8 mouse cellular contexts compared by ENCODE assay signal in the genomic region with DNA sequence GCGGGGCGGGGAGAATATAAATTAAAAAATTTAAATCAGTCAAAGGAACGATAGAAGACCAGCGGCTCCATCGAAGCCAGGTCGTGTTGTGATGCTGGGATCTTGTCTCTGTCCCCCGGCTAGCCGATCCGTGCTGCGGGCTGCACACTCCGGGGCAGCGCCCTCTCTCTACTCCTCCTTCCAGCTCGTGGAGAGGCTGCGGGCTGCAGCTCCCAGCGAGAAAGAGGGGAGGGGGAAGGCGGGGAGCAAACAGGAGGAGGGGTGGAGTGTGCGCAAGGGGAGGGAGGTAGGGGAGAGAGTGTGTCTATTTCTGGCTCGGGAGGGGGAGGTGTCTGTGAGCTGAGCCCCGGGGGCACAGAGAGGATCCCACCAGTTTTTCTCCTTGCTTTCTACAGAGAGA. TPM values are rescaled to one million over a fixed set of nuclear protein-coding genes. Genes with fewer than 3 reads are reported as not detected.
A peak's percentile ranks its signal among the peaks of the same experiment; 100 is the strongest.
DNase-seq lines count a peak whose midpoint lies in the region; ATAC-seq lines count a peak whose summit lies in the region.

No protein-coding gene starts in this region.

- H3K9me3 ChIP-seq in heart, embryonic 11.5 days (replicated peaks; ENCODE audit: control insufficient read depth, low read length) = no peaks in the 10 kb centered on the region
- no peaks in the 10 kb centered on the region for H3K9me3 ChIP-seq in liver, embryonic 15.5 days (replicated peaks)

- H3K4me3 ChIP-seq in heart, embryonic 11.5 days (ENCODE audit: low read depth, low read length) = peak overlapping the region; percentile 61
- H3K4me3 ChIP-seq in liver, embryonic 15.5 days (replicated peaks) = peak overlapping the region; percentile 41

- H3K4me2 ChIP-seq in heart, embryonic 11.5 days = peak overlapping the region; percentile 94
- H3K4me2 ChIP-seq in liver, embryonic 15.5 days = peak overlapping the region; percentile 60

- DNase-seq in layer of hippocampus, adult 11-12 months (ENCODE audit: low spot score) = peak; percentile 63
- no peak for DNase-seq in layer of hippocampus, adult 9-10 months (ENCODE audit: low spot score)
- peak; percentile 77 for DNase-seq in embryo, embryonic 9.5 days (ENCODE audit: extremely low spot score)
- peak; percentile 46 for DNase-seq in kidney, postnatal 14 days
- peak; percentile 68 for DNase-seq in retina, embryonic 14.5 days (ENCODE audit: low spot score)

- ATAC-seq in heart, embryonic 11.5 days (replicated peaks; ENCODE audit: insufficient number of reproducible peaks, low FRiP score, low TSS enrichment) = peak; percentile 65
- ATAC-seq in liver, embryonic 15.5 days (ENCODE audit: insufficient read depth) = no peak
- ATAC-seq in erythroid progenitor cell, adult 5-6 weeks (replicated peaks; ENCODE audit: low FRiP score, poor library complexity, severe bottlenecking) = no peak

- no peaks in the 10 kb centered on the region for H3K27me3 ChIP-seq in heart, embryonic 11.5 days (ENCODE audit: control insufficient read depth, insufficient read depth, low read length)
- peaks cover 52% of the 10 kb centered on the region for H3K27me3 ChIP-seq in liver, embryonic 15.5 days

- H3K36me3 ChIP-seq in heart, embryonic 11.5 days (ENCODE audit: control insufficient read depth, insufficient read depth, low read length) = no peaks in the 10 kb centered on the region
- H3K36me3 ChIP-seq in liver, embryonic 15.5 days (replicated peaks) = no peaks in the 10 kb centered on the region

- H3K27ac ChIP-seq in heart, embryonic 11.5 days (ENCODE audit: low read depth, low read length) = peak overlapping the region; percentile 83
- no peak overlapping the region for H3K27ac ChIP-seq in liver, embryonic 15.5 days (replicated peaks)

- H3K9ac ChIP-seq in heart, embryonic 11.5 days (ENCODE audit: low read depth, low read length) = peak overlapping the region; percentile 73; the same call in 1 of the 2 replicates
- H3K9ac ChIP-seq in liver, embryonic 15.5 days = no peak overlapping the region

- WGBS in heart, embryonic 11.5 days (ENCODE audit: insufficient replicate concordance) = 2% methylated on average over 19 of the region's 19 CpGs
- WGBS in liver, embryonic 15.5 days (ENCODE audit: insufficient replicate concordance) = under 1% methylated on average over 19 of the region's 19 CpGs

- peaks cover 55% of the 10 kb centered on the region for H3K4me1 ChIP-seq in heart, embryonic 11.5 days (ENCODE audit: control insufficient read depth, insufficient read depth, low read length)
- peaks cover 7% of the 10 kb centered on the region; the same call in 1 of the 2 replicates for H3K4me1 ChIP-seq in liver, embryonic 15.5 days (replicated peaks)

RNA-seq across cellular contexts. Expression of a gene that starts 21.5 kb away (rescaled TPM):
- polyA plus RNA-seq in heart, embryonic 11.5 days (2014; fragmentation: Nextera tagmentation; extraction: Ambion mirVana) = 25.2 and 30.8 TPM in 2 replicates
- 1.0 and 1.2 TPM in 2 replicates for polyA plus RNA-seq in liver, embryonic 15.5 days (2015; fragmentation: Nextera tagmentation; extraction: Ambion mirVana)
- 4.3 and 11.7 TPM in 2 replicates for total RNA-seq in erythroid progenitor cell, adult 5-6 weeks (2015; ENCODE audit: low replicate concordance)
- total RNA-seq in erythroid progenitor cell, adult 5-6 weeks (2017; ENCODE audit: low replicate concordance) = 1.1 and 2.6 TPM in 2 replicates

Comparison
In these comparisons a context has a peak if more than half of its experiments do, and no peak if none do; other contexts are left out.
1. RNA of a gene that starts 21.5 kb away (polyA plus RNA-seq): 25.2 to 30.8 TPM in heart, embryonic 11.5 days; 1.0 to 1.2 TPM in liver, embryonic 15.5 days; every median in the first group is over 10 times any median in the second.